Mouse (Mus musculus): ENCODE measurements around the gene Jmjd8.
"Not testable (repeated sequence)": the region's sequence is repeated elsewhere in the genome, so short reads cannot be mapped to it uniquely, and the experiment has no call there.

Gene Jmjd8

GRCm38 (mm10) chr17:25828712-25829557 is at the start of gene Jmjd8:
Gene Jmjd8 (plus strand): TSS chr17:25828867.
- peak; percentile 76 for DNase-seq (ENCODE audit: low spot score)

GRCm38 (mm10) chr17:25781339-25781738 is 47.3 kb upstream of the Jmjd8 start:
- no peak for DNase-seq (ENCODE audit: low spot score)

- DNase-seq (ENCODE audit: low spot score), result no peak
These were observed 45.6 kb upstream of the Jmjd8 start for GRCm38 (mm10) chr17:25783086-25783485.

- no peak for DNase-seq (ENCODE audit: low spot score)
These were observed 44.6 kb upstream of the Jmjd8 start for GRCm38 (mm10) chr17:25783861-25784574.

GRCm38 (mm10) chr17:25785281-25785745 is 43.4 kb upstream of the Jmjd8 start, which contains the start of gene Haghl:
Gene Haghl (minus strand): TSS chr17:25785673.
- peak; percentile 93 for DNase-seq (ENCODE audit: low spot score)

- DNase-seq (ENCODE audit: low spot score), result no peak
These were observed 42.4 kb upstream of the Jmjd8 start, which contains the start of gene Ccdc78 for GRCm38 (mm10) chr17:25786280-25786679. Gene Ccdc78 (plus strand): TSS chr17:25786580.

GRCm38 (mm10) chr17:25786781-25787504 is 41.7 kb upstream of the Jmjd8 start:
- no peak for DNase-seq (ENCODE audit: low spot score)

- no peak for DNase-seq (ENCODE audit: low spot score)
These were observed 37.3 kb upstream of the Jmjd8 start for GRCm38 (mm10) chr17:25791320-25791842.

GRCm38 (mm10) chr17:25791843-25792527 is 36.7 kb upstream of the Jmjd8 start:
- peak; percentile 84 for DNase-seq (ENCODE audit: low spot score)

GRCm38 (mm10) chr17:25792615-25793014 is 36.1 kb upstream of the Jmjd8 start, which contains the start of gene Fam173a:
Gene Fam173a (minus strand): TSS chr17:25792901.
- peak; percentile 70 for DNase-seq (ENCODE audit: low spot score)

GRCm38 (mm10) chr17:25794197-25794596 is 34.5 kb upstream of the Jmjd8 start:
- no peak for DNase-seq (ENCODE audit: low spot score)

GRCm38 (mm10) chr17:25794998-25795397 is 33.7 kb upstream of the Jmjd8 start:
- DNase-seq (ENCODE audit: low spot score), result no peak

GRCm38 (mm10) chr17:25795609-25796092 is 33.0 kb upstream of the Jmjd8 start, which contains the start of gene AC134908.4:
Gene AC134908.4 (minus strand): TSS chr17:25795659.
- DNase-seq (ENCODE audit: low spot score), result no peak

- DNase-seq (ENCODE audit: low spot score), result no peak
These were observed 32.4 kb upstream of the Jmjd8 start for GRCm38 (mm10) chr17:25796211-25796771.

- DNase-seq (ENCODE audit: low spot score), result peak; percentile 86
These were observed 31.7 kb upstream of the Jmjd8 start, which contains the start of gene Metrn for GRCm38 (mm10) chr17:25796951-25797369. Gene Metrn (minus strand): TSS chr17:25797136.

GRCm38 (mm10) chr17:25801029-25801428 is 27.6 kb upstream of the Jmjd8 start:
- peak; percentile 50 for DNase-seq (ENCODE audit: low spot score)

- peak; percentile 10 for DNase-seq (ENCODE audit: low spot score)
These were observed 25.7 kb upstream of the Jmjd8 start for GRCm38 (mm10) chr17:25802825-25803517.

- no peak for DNase-seq (ENCODE audit: low spot score)
These were observed 22.2 kb upstream of the Jmjd8 start for GRCm38 (mm10) chr17:25806507-25806906.

GRCm38 (mm10) chr17:25807452-25807851 is 21.2 kb upstream of the Jmjd8 start:
- DNase-seq (ENCODE audit: low spot score), result not testable (repeated sequence)

GRCm38 (mm10) chr17:25808028-25808427 is 20.6 kb upstream of the Jmjd8 start:
- no peak for DNase-seq (ENCODE audit: low spot score)

Measured in ovary, postnatal 36 days (tissue).